Mouse (Mus musculus) cortical plate, adult 2 months (tissue): ENCODE data around the gene Hs6st1. TPM values are rescaled to one million over a fixed set of nuclear protein-coding genes. Genes with fewer than 3 reads are reported as not detected.

Experiments used
- H3K27ac ChIP-seq: fragments of 200-500 bp; 2 replicates; pipeline ENCODE4 v1.5.1; 2012; ENCODE audit warnings: low read length, control low read depth, inconsistent platforms; ENCODE audit not compliant: insufficient read depth
- H3K4me1 ChIP-seq: fragments of 200-500 bp; 2 replicates; pipeline ENCODE4 v1.6.1; 2011; ENCODE audit warnings: low read length; ENCODE audit not compliant: control insufficient read depth, insufficient read depth
- H3K4me3 ChIP-seq: fragments of 200-500 bp; 2 replicates; pipeline ENCODE4 v1.5.1; 2011; ENCODE audit warnings: mild to moderate bottlenecking, low read length, control low read depth; ENCODE audit not compliant: insufficient read depth
- CTCF ChIP-seq: fragments of 200-500 bp; IDR thresholded peaks from 2 replicates; pipeline ENCODE4 v1.5.1; 2011; ENCODE audit warnings: mild to moderate bottlenecking, control low read depth, low read length; ENCODE audit not compliant: insufficient read depth; ENCODE audit errors: extremely low read depth
- POLR2A ChIP-seq: fragments of 200-500 bp; IDR thresholded peaks from 2 replicates; pipeline ENCODE4 v1.6.1; 2011; ENCODE audit warnings: mild to moderate bottlenecking, low read length, control low read depth; ENCODE audit not compliant: insufficient read depth; ENCODE audit errors: extremely low read depth
- polyA plus RNA-seq: library from polyadenylated mRNA; depleted of rRNA; stranded (reverse); fragments of >200 nt; gene quantifications from 2 replicates; pipeline ENCODE4 v1.2.3, GENCODE M21; 2012

Hs6st1 gene
- polyA plus RNA-seq, 1 experiment, result 53.2 TPM

DNA sequence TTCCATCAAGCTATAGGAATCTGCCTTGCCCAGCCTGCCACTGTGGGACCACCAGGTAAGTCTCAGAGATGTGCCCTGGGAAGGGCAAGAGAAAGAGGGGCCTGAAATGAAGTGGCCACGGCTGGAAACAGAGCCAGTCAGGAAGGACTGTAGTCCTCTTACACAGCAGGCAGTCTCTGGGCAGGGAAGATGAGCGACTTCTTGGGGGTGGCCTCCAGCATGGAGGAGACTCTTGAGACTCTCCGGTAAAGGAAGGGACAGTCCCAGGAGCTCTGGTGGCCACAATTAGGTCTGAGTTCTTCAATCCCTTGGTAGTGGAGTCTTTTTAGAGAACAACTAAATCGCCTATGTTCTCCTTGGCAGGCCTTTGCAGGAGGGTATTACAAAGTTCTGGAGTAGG, 4.0 kb upstream of the Hs6st1 start:
- Histone ChIP-seq H3K4me3 (no peak overlapping the region), H3K27ac (no peak overlapping the region), H3K4me1 (no peaks in the 10 kb centered on the region)
- TF ChIP-seq CTCF (no peak), POLR2A (no peak)

DNA sequence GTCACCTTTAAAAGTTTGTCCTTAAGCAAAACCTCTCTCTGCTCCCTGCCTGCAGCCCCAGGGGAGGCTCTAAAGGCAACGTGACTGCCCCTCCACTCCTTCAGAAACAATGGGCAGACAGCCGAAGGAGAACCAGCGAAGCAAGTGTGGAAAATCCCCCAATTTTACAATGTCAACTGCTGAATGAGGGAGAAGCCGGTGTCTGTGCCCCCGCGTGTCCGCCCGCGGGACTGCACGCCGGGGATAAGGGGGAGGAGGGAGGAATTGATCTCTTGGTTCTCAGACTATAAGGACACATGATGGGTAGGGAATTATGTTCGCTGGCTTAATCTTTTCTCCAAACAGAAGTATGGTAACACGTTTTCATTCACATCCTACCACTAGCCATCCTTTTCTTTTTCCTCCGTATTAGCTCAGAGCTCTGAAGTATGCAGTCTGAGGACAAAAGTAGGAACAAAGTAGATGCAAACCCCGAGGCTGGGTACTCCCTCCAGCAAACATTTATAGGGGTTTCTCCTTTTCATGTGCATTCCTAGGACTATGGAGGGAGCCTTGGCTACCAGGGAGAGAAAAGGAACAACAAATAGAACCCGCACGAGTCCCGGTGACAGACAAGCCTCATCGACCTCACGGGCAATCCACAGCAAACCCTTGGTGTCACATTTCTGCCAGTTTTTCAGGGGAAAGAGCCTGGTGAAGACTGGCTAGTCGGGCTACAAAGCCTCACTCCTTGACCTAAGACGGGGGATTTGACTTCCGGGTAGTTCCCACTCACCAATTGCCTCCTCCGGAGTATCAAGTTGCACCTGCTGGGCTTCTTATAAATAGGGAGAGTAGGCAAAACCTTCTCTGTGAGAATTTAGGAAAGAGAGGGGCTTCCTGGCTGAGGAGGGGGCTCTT, 3.1 kb upstream of the Hs6st1 start:
- TF ChIP-seq CTCF (peak; percentile 73), POLR2A (no peak)
- Histone ChIP-seq H3K27ac (no peak overlapping the region), H3K4me3 (peak overlapping the region; percentile 5; the same call in 1 of the 2 replicates), H3K4me1 (no peaks in the 10 kb centered on the region; the same call in 1 of the 2 replicates)

- TF ChIP-seq CTCF, result no peak
- TF ChIP-seq POLR2A, result no peak
- H3K4me3 ChIP-seq, result no peak overlapping the region
- H3K27ac ChIP-seq, result no peak overlapping the region
- peaks cover 2% of the 10 kb centered on the region; the same call in 1 of the 2 replicates for H3K4me1 ChIP-seq
Observed at GRCm38 (mm10) chr1:36065761-36066150, 2.4 kb upstream of the Hs6st1 start.

DNA sequence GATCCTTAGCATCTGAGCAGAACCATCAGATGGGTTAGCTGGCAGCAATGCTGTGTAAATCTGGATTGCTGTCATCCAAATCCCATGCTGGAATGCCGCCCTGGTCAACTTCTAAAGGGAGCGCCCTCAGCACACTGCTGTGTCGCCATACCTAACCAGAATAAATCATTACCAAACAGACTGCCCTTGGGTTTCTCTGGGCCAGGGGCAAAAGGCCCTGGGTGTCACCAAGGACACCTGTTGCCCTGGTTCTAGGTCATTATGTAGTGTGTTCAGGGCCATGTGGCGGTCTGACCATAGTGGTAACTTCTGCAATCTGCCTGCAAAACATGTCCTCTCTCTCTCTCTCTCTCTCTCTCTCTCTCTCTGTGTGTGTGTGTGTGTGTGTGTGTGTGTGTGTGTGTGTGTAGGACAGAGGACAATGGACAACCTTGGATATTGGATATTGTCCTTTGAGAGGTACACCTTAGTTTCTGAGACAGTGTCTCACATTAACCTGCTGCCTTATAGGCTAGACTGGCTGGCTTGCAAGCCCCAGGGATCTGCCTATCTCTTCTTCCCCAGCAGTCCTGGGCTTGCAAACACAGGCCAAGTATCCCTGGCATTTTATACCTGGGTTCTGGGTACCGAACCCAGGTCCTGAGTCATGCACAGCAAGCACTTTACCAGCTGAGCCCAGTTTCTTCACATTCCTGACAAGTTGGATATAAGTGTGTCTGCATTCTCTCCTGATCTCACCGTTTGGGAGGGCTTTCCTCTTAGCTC, 1.8 kb upstream of the Hs6st1 start:
- TF ChIP-seq CTCF, result no peak
- no peak for TF ChIP-seq POLR2A
- Histone ChIP-seq H3K4me1 (peaks cover 2% of the 10 kb centered on the region; the same call in 1 of the 2 replicates), H3K4me3 (no peak overlapping the region), H3K27ac (no peak overlapping the region)

- H3K4me3 ChIP-seq, result no peak overlapping the region
- TF ChIP-seq POLR2A (no peak), CTCF (no peak)
- peaks cover 2% of the 10 kb centered on the region; the same call in 1 of the 2 replicates for H3K4me1 ChIP-seq
- no peak overlapping the region for H3K27ac ChIP-seq
Observed at GRCm38 (mm10) chr1:36067201-36067600, 999 bp upstream of the Hs6st1 start.

DNA sequence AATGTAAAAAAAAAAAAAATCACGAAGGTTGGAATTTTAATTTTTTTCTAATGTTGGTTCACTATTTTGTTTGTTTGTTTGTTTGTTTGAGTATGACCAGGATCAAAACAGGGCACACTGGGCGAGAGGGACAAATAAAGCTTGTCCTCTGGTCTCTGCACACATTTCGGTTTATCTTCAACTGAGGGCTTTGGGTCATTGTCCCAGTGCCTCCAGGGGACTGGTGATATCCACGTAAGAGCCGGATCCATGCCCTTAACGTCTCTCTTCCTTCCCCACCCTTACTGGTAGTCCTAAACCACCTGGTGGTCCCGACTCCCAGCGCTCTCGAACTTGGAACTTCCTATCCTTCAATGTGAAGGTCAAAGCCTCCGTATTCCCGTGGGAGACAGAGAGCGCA, 589 bp upstream of the Hs6st1 start:
- H3K27ac ChIP-seq, result no peak overlapping the region
- TF ChIP-seq POLR2A (no peak), CTCF (no peak)
- peak overlapping the region; percentile 87 for H3K4me3 ChIP-seq
- peaks cover 4% of the 10 kb centered on the region; the same call in 1 of the 2 replicates for H3K4me1 ChIP-seq

- peaks cover 4% of the 10 kb centered on the region; the same call in 1 of the 2 replicates for H3K4me1 ChIP-seq
Observed at GRCm38 (mm10) chr1:36068531-36069120, 426 bp downstream of the Hs6st1 start.

GRCm38 (mm10) chr1:36069291-36069771, 1.1 kb downstream of the Hs6st1 start:
- no peak overlapping the region for H3K27ac ChIP-seq
- H3K4me1 ChIP-seq, result peaks cover 4% of the 10 kb centered on the region; the same call in 1 of the 2 replicates
- peak overlapping the region; percentile 87 for H3K4me3 ChIP-seq
- TF ChIP-seq CTCF, result no peak
- no peak for TF ChIP-seq POLR2A

More at GRCm38 (mm10) chr1:36068531-36069120, 426 bp downstream of the Hs6st1 start:
- Histone ChIP-seq H3K4me3 (peak overlapping the region; percentile 87), H3K27ac (no peak overlapping the region)
- TF ChIP-seq POLR2A (no peak), CTCF (no peak)

- Histone ChIP-seq H3K4me3 (peak overlapping the region; percentile 87), H3K4me1 (peaks cover 4% of the 10 kb centered on the region; the same call in 1 of the 2 replicates), H3K27ac (no peak overlapping the region)
- TF ChIP-seq CTCF, result no peak
- TF ChIP-seq POLR2A, result no peak
Observed at GRCm38 (mm10) chr1:36070190-36070589, 2.0 kb downstream of the Hs6st1 start.
